Mouse (Mus musculus): Measurements from ENCODE around the gene Vmn1r192. TPM values are rescaled to one million over a fixed set of nuclear protein-coding genes. Genes with fewer than 3 reads are reported as not detected.
"Not testable (repeated sequence)": the region's sequence is repeated elsewhere in the genome, so short reads cannot be mapped to it uniquely, and the experiment has no call there.

Gene Vmn1r192
- total RNA-seq (2021): not detected
- long read RNA-seq, experiment 1: 0 reads
- long read RNA-seq, experiment 2: 0 reads

- no peak for DNase-seq
Observed at GRCm38 (mm10) chr13:22191041-22191440, at the start of gene Vmn1r192. Gene Vmn1r192, minus strand, starts transcription at chr13:22191141.

- not testable (repeated sequence) for DNase-seq
Observed at GRCm38 (mm10) chr13:22223060-22223459, 32.1 kb upstream of the Vmn1r192 start, which contains the start of gene Vmn1r193. Gene Vmn1r193, minus strand, starts transcription at chr13:22223160.

GRCm38 (mm10) chr13:22192756-22193155 lies 1.8 kb upstream of the Vmn1r192 start:
- not testable (repeated sequence) for DNase-seq

DNA sequence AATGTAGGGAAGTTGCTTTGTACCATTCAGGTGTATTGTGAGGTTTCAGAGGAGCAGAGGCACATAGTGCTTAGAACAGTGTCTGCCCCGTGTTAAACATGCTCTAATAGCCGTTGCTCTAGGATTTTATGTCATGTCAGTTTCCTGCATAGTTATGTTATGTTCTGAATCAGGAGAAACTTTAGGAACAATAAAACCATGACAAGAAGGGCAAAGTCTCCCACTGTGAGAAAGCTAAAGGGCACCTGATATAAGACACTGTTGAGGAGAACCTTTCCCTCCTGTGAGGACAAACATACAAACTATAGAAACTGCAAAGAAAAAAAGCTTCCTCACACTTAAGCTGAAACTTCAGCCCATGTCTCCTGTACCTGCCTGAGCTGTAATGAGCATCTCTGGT lies 556 bp downstream of the Vmn1r192 start:
- DNase-seq: no peak

GRCm38 (mm10) chr13:22189313-22189712 lies 1.6 kb downstream of the Vmn1r192 start:
- no peak for DNase-seq

DNA sequence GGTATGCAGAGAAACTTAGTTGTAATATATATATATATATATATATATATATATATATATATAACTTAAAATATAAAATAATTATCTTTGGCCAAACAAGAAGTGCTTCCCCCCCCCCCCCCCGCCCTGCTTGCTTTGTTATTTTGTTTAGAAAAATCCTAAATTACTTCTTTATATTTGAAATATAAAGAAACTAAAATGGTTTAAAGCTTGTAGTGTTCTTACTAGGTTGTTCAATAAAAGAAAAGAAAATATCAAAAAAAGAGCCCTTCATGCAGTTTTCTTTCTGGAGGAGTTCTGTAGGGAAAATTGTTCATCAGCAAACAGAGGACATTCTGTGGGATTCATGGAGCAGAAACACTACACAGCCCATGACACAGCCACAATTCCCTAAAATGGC lies 7.1 kb downstream of the Vmn1r192 start, which contains the start of gene Vmn1r191:
TSS of gene Vmn1r191 (minus strand) at position 101 of the 400 bp plus-strand sequence.
- no peak for DNase-seq

DNA sequence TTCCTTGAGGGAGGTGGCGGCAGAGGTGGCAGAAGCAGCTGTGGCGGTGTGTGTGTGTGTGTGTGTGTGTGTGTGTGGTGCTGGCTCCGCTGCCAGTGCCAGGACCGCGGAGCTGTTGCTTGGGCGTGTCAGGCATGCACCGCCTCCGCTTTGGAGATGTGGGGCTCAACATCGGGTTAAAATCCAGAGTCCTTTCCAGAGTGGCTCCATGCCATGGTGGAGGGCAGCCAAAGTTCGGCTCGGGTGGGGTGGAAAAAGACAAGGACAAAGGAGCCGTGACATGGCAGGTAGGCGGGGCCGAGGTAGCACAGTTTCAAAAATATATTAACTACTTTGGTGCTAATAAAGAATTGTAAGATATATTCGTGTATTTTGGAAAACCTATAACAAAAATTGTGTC lies 22.5 kb downstream of the Vmn1r192 start:
- DNase-seq: no peak

- not testable (repeated sequence) for DNase-seq
Observed at GRCm38 (mm10) chr13:22136495-22137293, 54.2 kb downstream of the Vmn1r192 start.

Small RNA genes lying within 50 kb of the gene (microRNA-seq; reads per million reads assigned to microRNA genes)
- gene Gm23282 (not detected), gene Gm25084 (not detected)

Other genes with a start within 250 kb of the Vmn1r192 start
- 1 to 10 TPM; 1.5 to 1.6 TPM for gene Zfp184, start 246.0 kb downstream of the Vmn1r192 start, total RNA-seq (2021)
- not detected for gene Pom121l2, start 209.9 kb downstream of the Vmn1r192 start, total RNA-seq (2021)
- gene Prss16, start 181.4 kb downstream of the Vmn1r192 start, total RNA-seq (2021): under 1 TPM in 1 of 2 experiments, not detected in 1; 0.53 TPM
- gene Hist1h2ah, start 155.6 kb downstream of the Vmn1r192 start, total RNA-seq (2021): 10 to 100 TPM; 58.6 to 69.2 TPM
- 10 to 100 TPM; 67.8 to 68.6 TPM for gene Hist1h2bk, start 155.3 kb downstream of the Vmn1r192 start, total RNA-seq (2021)
- gene Hist1h4i, start 149.8 kb downstream of the Vmn1r192 start, total RNA-seq (2021): 10 to 100 TPM; 75.2 to 76.6 TPM
- gene Hist1h2ag, start 148.2 kb downstream of the Vmn1r192 start, total RNA-seq (2021): 10 to 100 TPM; 41.1 to 45.0 TPM
- gene Hist1h2bj, start 147.9 kb downstream of the Vmn1r192 start, total RNA-seq (2021): 10 to 100 TPM; 40.2 to 48.5 TPM
- gene Vmn1r188, start 106.7 kb downstream of the Vmn1r192 start, total RNA-seq (2021): not detected
- not detected for gene Vmn1r189, start 85.3 kb downstream of the Vmn1r192 start, total RNA-seq (2021)
- not detected for gene Vmn1r191, start 7.2 kb downstream of the Vmn1r192 start, total RNA-seq (2021)
- gene Vmn1r193, start 32.0 kb upstream of the Vmn1r192 start, total RNA-seq (2021): not detected
- gene Vmn1r194, start 53.1 kb upstream of the Vmn1r192 start, total RNA-seq (2021): not detected
- gene Vmn1r195, start 79.4 kb upstream of the Vmn1r192 start, total RNA-seq (2021): not detected
- not detected for gene Vmn1r196, start 98.8 kb upstream of the Vmn1r192 start, total RNA-seq (2021)
- gene Vmn1r197, start 133.4 kb upstream of the Vmn1r192 start, total RNA-seq (2021): not detected
- gene Vmn1r198, start 159.2 kb upstream of the Vmn1r192 start, total RNA-seq (2021): not detected
- not detected for gene Vmn1r199, start 188.7 kb upstream of the Vmn1r192 start, total RNA-seq (2021)
- gene Vmn1r200, start 199.2 kb upstream of the Vmn1r192 start, total RNA-seq (2021): not detected

All from adrenal gland, postnatal 36 days (tissue).